Mouse (Mus musculus) G1E (cell line): ENCODE data around the gene Csf2ra.

ENCODE experiments used
- CTCF ChIP-seq: IDR thresholded peaks from 2 replicates; pipeline ENCODE4 v1.5.1; 2012; ENCODE audit warnings: low read depth, low read length, inconsistent platforms, mixed read lengths
- POLR2AphosphoS5 ChIP-seq: IDR thresholded peaks from 2 replicates; pipeline ENCODE4 v1.6.1; 2012; ENCODE audit warnings: low read depth, low read length, inconsistent platforms; ENCODE audit not compliant: insufficient replicate concordance

- TF ChIP-seq CTCF: no peak
- no peak for TF ChIP-seq POLR2AphosphoS5
Measured at GRCm38 (mm10) chr19:61275446-61275845, 47.2 kb upstream of the Csf2ra start.
